Mouse (Mus musculus): ENCODE results near the gene Pakap. TPM values are rescaled to one million over a fixed set of nuclear protein-coding genes. Genes with fewer than 3 reads are reported as not detected.

The Pakap gene
- total RNA-seq, 2 experiments from 2014 or later: not detected

GRCm38 (mm10) chr4:57829131-57829530, 261.2 kb downstream of the Pakap start:
- ATAC-seq (ENCODE audit: poor library complexity, severe bottlenecking): no peak

- no peak for ATAC-seq (ENCODE audit: poor library complexity, severe bottlenecking)
Measured at GRCm38 (mm10) chr4:57829740-57830139, 261.8 kb downstream of the Pakap start.

GRCm38 (mm10) chr4:57832318-57832717, 264.3 kb downstream of the Pakap start:
- no peak for ATAC-seq (ENCODE audit: poor library complexity, severe bottlenecking)

GRCm38 (mm10) chr4:57833060-57833459, 265.1 kb downstream of the Pakap start:
- no peak for ATAC-seq (ENCODE audit: poor library complexity, severe bottlenecking)

DNA sequence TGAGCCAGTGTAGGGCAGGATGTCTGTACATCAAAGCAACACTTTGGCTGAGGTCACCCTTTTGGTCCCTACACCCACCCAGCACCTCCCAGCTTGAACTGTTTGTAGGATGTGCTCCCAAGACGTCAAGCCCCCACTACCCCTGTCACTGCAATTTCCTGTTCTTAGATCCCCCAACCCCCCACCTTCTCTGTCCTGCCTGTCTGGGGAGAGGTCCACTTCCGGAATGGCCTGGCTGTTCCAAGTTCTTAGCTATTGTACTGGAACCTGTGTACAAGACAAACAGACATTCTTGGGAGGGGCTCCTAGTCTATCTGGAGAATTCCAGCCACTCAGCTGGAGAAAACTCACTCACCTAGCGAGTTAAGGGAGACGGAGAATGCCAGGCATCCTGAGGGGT, 266.2 kb downstream of the Pakap start:
- peak; percentile 81 for ATAC-seq (ENCODE audit: poor library complexity, severe bottlenecking)

- ATAC-seq (ENCODE audit: poor library complexity, severe bottlenecking): no peak
Measured at GRCm38 (mm10) chr4:57837089-57837488, 269.1 kb downstream of the Pakap start.

GRCm38 (mm10) chr4:57839343-57839742, 271.4 kb downstream of the Pakap start:
- no peak for ATAC-seq (ENCODE audit: poor library complexity, severe bottlenecking)

DNA sequence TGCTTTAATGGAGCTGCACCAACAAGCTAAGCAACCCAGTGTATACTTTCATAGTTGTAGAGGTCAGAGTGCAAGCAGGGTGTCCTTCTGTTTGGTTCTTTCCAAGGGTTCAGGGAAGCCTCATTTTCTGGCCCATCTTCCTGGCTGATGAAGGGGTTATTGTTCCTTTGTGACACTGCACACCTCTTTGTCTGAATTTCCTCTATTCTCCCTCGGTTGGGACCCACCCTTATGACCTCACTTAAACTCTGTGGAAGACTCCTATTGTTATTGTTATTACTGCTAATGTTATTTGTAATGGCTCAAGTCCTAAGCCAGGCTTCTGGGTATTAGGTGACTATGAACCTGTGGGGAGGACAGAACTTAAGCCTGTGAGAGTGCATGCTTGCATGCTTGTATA, 273.9 kb downstream of the Pakap start:
- ATAC-seq (ENCODE audit: poor library complexity, severe bottlenecking): no peak

GRCm38 (mm10) chr4:57842472-57843305, 274.7 kb downstream of the Pakap start:
- ATAC-seq (ENCODE audit: poor library complexity, severe bottlenecking): no peak

DNA sequence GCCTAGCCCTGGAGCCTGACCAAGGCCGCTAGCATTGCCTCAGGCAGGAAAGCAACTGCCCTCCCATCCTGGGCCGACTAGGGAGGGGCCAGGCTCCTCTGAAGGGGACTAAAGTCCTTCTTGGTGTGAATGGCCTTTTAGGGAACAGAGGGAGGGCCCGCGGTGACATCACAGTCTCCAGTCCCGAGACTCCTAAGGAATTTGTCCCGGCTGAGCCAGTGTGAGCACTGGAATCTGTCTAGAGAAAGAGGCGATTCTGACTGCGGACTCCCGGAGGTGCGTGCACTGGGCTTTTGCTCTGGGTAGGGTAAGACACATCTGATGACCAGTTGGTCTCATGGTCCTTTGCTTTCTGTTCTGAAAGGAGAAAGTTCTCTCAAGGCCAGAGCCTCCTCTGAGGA, 277.1 kb downstream of the Pakap start:
- no peak for ATAC-seq (ENCODE audit: poor library complexity, severe bottlenecking)

DNA sequence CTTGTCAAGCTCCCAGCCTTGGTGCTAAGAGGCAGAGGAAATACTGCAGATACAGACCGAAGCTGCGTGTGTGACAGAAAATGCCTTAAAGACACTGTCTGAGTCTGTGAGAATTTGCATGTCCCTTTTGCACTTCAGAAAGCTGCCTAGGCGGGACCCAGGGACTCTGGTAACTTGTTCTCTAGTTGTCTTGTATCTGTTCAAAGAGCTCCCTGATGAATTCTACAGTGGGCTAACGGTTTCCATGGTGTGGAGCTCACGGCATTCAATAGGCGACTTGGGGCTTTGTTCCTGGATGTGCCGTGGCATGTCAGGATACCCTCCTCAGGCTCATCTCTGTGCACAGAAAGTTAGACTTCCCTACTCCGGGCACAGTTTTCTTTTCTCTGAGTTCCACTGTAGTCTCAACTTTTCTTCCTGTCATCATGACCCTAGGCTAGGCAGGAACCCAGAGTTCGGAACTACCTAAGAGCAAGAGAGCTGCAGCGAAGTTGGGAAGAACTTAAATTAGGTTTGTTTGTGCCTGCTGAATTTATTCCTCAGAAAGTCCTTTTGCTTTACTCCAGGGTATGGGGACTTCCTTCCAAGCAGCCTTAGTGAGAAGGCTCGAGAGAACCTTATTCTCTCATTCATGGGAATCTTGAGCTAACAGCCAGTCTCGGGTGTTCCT, 277.7 kb downstream of the Pakap start:
- ATAC-seq (ENCODE audit: poor library complexity, severe bottlenecking): no peak

DNA sequence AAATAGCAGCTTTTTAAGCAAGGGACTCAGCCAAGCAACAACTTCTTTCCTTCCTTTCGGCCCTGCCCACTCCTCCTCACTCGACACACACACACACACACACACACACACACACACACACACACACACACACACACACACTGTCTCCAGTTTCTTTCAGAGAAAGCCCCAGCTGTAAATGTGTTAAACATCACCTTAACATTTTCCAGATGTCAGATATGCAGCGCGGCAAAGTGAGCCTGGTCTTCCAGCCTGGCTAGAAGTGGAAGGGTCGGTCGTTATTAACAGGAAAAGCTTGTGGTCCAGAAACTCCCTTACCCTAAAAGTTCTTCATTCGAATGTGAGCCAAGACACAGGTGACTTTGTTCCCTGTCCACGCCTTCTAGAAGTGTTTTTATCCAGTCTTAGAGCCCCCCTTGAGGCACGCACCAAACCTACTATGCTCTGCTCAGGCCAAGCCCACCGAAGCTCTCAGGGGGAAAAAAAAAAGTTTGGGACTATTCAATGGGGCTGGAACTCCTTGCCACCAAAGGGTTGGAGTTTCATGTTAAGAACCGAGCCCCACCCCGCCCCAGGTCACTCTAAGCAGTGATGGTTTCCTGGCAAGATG, 278.5 kb downstream of the Pakap start:
- no peak for ATAC-seq (ENCODE audit: poor library complexity, severe bottlenecking)

- ATAC-seq (ENCODE audit: poor library complexity, severe bottlenecking): no peak
Measured at GRCm38 (mm10) chr4:57846991-57847422, 279.0 kb downstream of the Pakap start.

DNA sequence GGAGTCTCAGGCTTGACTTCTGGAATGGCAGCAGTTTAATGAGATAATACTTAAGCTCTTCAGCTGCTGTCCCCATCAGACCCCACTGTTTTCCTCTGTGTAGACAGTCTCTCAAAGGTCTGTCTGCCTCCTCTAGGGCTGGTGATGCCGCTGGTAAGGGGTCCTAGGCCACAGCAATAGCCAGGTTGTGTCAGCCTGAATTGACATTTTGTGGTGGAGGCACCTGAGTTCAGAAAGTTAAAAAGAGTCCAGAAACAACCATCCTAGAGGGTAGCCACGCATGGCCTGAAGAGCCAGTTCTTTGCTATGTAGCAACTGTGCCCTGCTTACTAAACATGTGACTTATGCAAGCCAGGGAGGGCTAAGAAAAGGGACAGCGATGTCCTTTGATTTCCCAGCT, 279.7 kb downstream of the Pakap start:
- no peak for ATAC-seq (ENCODE audit: poor library complexity, severe bottlenecking)

- no peak for ATAC-seq (ENCODE audit: poor library complexity, severe bottlenecking)
Measured at GRCm38 (mm10) chr4:57849465-57849864, 281.5 kb downstream of the Pakap start.

DNA sequence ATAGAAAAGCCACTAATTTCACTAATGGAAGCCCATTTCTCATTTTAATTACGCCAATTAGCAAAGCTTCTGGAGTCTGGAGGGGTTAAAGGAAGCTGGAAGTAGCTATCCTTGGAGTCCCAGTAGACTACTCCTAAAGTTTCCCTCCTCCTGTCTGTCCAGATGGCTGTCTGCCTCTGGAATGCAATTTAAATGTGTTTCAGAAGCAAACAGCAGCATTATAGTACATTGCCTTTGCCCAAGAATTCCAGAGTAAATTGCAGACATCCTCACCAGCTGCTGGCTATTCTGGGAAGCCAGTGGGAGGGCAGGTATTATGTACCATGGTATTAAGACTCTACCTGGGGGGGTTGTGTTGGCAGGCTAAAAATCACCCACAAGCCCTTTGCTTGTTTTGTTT, 283.8 kb downstream of the Pakap start:
- no peak for ATAC-seq (ENCODE audit: poor library complexity, severe bottlenecking)

DNA sequence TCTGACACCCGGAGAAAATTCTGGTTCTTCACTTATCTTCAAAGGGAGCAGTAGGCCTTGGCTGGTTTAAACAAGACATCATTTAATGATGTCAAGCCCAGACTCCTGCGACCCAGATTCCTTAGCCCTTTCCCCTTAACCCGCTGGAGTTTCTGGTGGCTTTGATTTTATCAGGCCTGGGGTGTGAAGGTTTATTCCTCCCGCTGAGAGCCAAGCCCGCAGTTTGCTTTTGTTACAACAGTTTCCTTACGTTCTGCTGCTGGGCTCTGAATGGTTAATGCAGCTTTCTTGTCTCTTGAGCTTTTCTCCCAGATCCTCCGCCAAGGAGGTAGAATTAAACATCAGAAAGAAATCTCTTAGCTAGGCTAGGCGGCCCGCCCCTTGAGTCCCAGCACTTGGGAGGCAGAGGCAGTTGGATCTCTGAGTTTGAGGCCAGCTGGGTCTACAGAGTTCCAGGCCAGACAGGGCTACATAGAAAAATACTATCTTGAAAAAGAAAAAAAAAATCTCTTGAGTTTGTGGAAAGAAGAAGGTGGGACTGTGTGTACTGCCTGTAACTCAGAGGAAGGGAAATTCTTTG, 284.6 kb downstream of the Pakap start:
- ATAC-seq (ENCODE audit: poor library complexity, severe bottlenecking): no peak

- ATAC-seq (ENCODE audit: poor library complexity, severe bottlenecking): no peak
Measured at GRCm38 (mm10) chr4:57854181-57854580, 286.2 kb downstream of the Pakap start.

DNA sequence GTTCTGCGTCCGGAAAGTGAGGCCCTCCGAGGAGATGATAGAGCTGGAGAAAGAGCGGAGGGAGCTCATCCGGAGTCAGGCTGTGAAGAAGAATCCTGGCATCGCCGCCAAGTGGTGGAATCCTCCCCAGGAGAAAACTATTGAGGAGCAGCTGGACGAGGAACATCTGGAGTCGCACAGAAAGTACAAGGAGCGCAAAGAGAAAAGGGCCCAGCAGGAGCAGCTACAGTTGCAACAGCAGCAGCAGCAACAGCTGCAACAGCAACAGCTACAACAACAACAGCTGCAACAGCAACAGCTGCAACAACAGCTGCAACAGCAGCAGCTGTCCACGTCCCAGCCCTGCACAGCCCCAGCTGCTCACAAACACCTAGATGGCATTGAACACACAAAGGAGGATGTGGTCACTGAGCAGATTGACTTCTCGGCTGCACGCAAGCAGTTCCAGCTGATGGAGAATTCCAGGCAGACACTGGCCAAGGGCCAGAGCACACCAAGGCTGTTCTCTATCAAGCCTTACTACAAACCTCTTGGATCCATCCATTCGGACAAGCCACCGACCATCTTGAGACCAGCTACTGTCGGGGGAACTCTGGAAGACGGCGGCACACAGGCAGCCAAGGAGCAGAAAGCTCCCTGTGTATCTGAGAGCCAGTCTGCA, 287.4 kb downstream of the Pakap start:
- no peak for ATAC-seq (ENCODE audit: poor library complexity, severe bottlenecking)

DNA sequence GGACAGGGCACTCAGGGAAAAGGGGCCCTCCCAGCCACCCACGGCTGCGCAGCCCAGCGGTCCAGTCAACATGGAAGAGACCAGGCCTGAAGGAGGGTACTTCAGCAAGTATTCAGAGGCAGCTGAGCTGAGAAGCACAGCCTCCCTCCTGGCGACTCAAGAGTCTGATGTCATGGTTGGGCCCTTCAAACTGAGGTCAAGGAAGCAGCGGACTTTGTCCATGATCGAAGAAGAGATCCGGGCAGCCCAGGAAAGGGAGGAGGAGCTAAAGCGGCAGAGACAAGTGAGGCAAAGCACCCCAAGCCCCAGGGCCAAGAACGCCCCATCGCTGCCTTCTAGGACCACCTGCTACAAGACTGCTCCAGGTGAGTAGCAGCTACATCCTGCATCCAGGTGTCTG, 288.7 kb downstream of the Pakap start:
- ATAC-seq (ENCODE audit: poor library complexity, severe bottlenecking): no peak

GRCm38 (mm10) chr4:57860204-57860611, 292.2 kb downstream of the Pakap start:
- no peak for ATAC-seq (ENCODE audit: poor library complexity, severe bottlenecking)
